Mouse (Mus musculus) kidney, embryonic 14.5 days (tissue): Measurements from ENCODE around the gene Dzank1. TPM values are rescaled to one million over a fixed set of nuclear protein-coding genes. Genes with fewer than 3 reads are reported as not detected.

Experiments
- ATAC-seq: fragments of 200-750 bp; cut with Nextera tagmentation; 2 replicates; pipeline ENCODE4 v1.8.0; 2017; ENCODE audit warnings: moderate number of reproducible peaks, mild to moderate bottlenecking, moderate TSS enrichment, moderate library complexity; ENCODE audit not compliant: low FRiP score, low TSS enrichment
- H3K27ac ChIP-seq: fragments of 300-500 bp; sonication (generic); 2 replicates; pipeline ENCODE4 v1.5.1; 2014; ENCODE audit warnings: low read depth, mild to moderate bottlenecking, low read length, moderate library complexity, mixed read lengths
- H3K27me3 ChIP-seq: fragments of 300-500 bp; sonication (generic); 2 replicates; pipeline ENCODE4 v1.6.1; 2014; ENCODE audit warnings: mild to moderate bottlenecking, low read length; ENCODE audit not compliant: control insufficient read depth, insufficient read depth
- H3K36me3 ChIP-seq: fragments of 300-500 bp; sonication (generic); 2 replicates; pipeline ENCODE4 v1.6.1; 2014; ENCODE audit warnings: low read length, mixed read lengths; ENCODE audit not compliant: control insufficient read depth, insufficient read depth
- H3K4me1 ChIP-seq: fragments of 300-500 bp; sonication (generic); 2 replicates; pipeline ENCODE4 v1.6.1; 2014; ENCODE audit warnings: low read length, mixed read lengths; ENCODE audit not compliant: control insufficient read depth, insufficient read depth
- H3K4me2 ChIP-seq: fragments of 300-500 bp; sonication (generic); replicated peaks from 2 replicates; pipeline ENCODE4 v1.6.1; 2014; ENCODE audit warnings: low read depth, mild to moderate bottlenecking, low read length
- H3K4me3 ChIP-seq: fragments of 300-500 bp; sonication (generic); 2 replicates; pipeline ENCODE4 v1.5.1; 2014; ENCODE audit warnings: mild to moderate bottlenecking, low read length
- H3K9ac ChIP-seq: fragments of 300-500 bp; sonication (generic); 2 replicates; pipeline ENCODE4 v1.6.1; 2014; ENCODE audit warnings: low read depth, mild to moderate bottlenecking, low read length, moderate library complexity
- H3K9me3 ChIP-seq: fragments of 300-500 bp; sonication (generic); 2 replicates; pipeline ENCODE4 v1.6.1; 2016; ENCODE audit warnings: low read length; ENCODE audit not compliant: control insufficient read depth
- WGBS: fragments of 180-500 bp; shearing (Covaris S2); extraction: QIAGEN DNeasy Blood & Tissue Kit; methylation state at CpG from one replicate; pipeline ENCODE4 v1.1.7; 2014; 5-methylcytosine and 5-hydroxymethylcytosine counted together
- polyA plus RNA-seq: library from polyadenylated mRNA; unstranded; fragments of >200 nt; fragmentation: Nextera tagmentation; extraction: Ambion mirVana; gene quantifications from 2 replicates; pipeline ENCODE4 v1.2.1, GENCODE M21; 2014

Dzank1 gene
- polyA plus RNA-seq, 1 experiment from 2014 or later = 2.2 TPM

- H3K4me1 ChIP-seq = no peaks in the 10 kb centered on the region
- H3K9ac ChIP-seq = no peak overlapping the region
Measured at GRCm38 (mm10) chr2:144489342-144489741, 37.9 kb downstream of the Dzank1 start.

GRCm38 (mm10) chr2:144487476-144487875, 39.7 kb downstream of the Dzank1 start:
- H3K9me3 ChIP-seq = no peaks in the 10 kb centered on the region
- no peak overlapping the region for H3K4me3 ChIP-seq
- 62% methylated on average over 6 of the region's 6 CpGs for WGBS
- H3K36me3 ChIP-seq = no peaks in the 10 kb centered on the region
- H3K4me1 ChIP-seq = no peaks in the 10 kb centered on the region
- no peak overlapping the region for H3K27ac ChIP-seq
- no peak overlapping the region for H3K4me2 ChIP-seq
- no peaks in the 10 kb centered on the region for H3K27me3 ChIP-seq
- no peak for ATAC-seq
- H3K9ac ChIP-seq = no peak overlapping the region

More at GRCm38 (mm10) chr2:144489342-144489741, 37.9 kb downstream of the Dzank1 start:
- H3K27ac ChIP-seq = no peak overlapping the region
- no peak for ATAC-seq
- H3K4me3 ChIP-seq = no peak overlapping the region
- no peak overlapping the region for H3K4me2 ChIP-seq
- no peaks in the 10 kb centered on the region for H3K36me3 ChIP-seq
- 83% methylated on average over 5 of the region's 5 CpGs for WGBS
- no peaks in the 10 kb centered on the region for H3K27me3 ChIP-seq
- H3K9me3 ChIP-seq = no peaks in the 10 kb centered on the region

- 80% methylated on average over 7 of the region's 7 CpGs for WGBS
Measured at GRCm38 (mm10) chr2:144485439-144485838, 41.8 kb downstream of the Dzank1 start.

GRCm38 (mm10) chr2:144484084-144484483, 43.1 kb downstream of the Dzank1 start:
- WGBS = 65% methylated on average over 1 of the region's 1 CpGs

More at GRCm38 (mm10) chr2:144485439-144485838, 41.8 kb downstream of the Dzank1 start:
- Histone ChIP-seq H3K9ac (no peak overlapping the region), H3K36me3 (no peaks in the 10 kb centered on the region), H3K27ac (no peak overlapping the region), H3K27me3 (no peaks in the 10 kb centered on the region), H3K4me3 (no peak overlapping the region), H3K4me2 (no peak overlapping the region), H3K9me3 (no peaks in the 10 kb centered on the region), H3K4me1 (no peaks in the 10 kb centered on the region)
- ATAC-seq = no peak

GRCm38 (mm10) chr2:144479421-144479820, 47.8 kb downstream of the Dzank1 start:
- ATAC-seq = no peak
- 91% methylated on average over 2 of the region's 2 CpGs for WGBS

More at GRCm38 (mm10) chr2:144484084-144484483, 43.1 kb downstream of the Dzank1 start:
- ATAC-seq = no peak
- no peak overlapping the region for H3K27ac ChIP-seq
- H3K4me3 ChIP-seq = no peak overlapping the region
- H3K9me3 ChIP-seq = no peaks in the 10 kb centered on the region
- no peak overlapping the region for H3K4me2 ChIP-seq
- no peaks in the 10 kb centered on the region for H3K4me1 ChIP-seq
- H3K9ac ChIP-seq = no peak overlapping the region
- no peaks in the 10 kb centered on the region for H3K36me3 ChIP-seq
- no peaks in the 10 kb centered on the region for H3K27me3 ChIP-seq

GRCm38 (mm10) chr2:144467203-144467602, 60.0 kb downstream of the Dzank1 start:
- H3K4me1 ChIP-seq = no peaks in the 10 kb centered on the region
- no peak overlapping the region for H3K27ac ChIP-seq
- ATAC-seq = no peak
- 75% methylated on average over 5 of the region's 5 CpGs for WGBS
- no peaks in the 10 kb centered on the region for H3K27me3 ChIP-seq
- no peak overlapping the region for H3K4me3 ChIP-seq
- no peaks in the 10 kb centered on the region for H3K9me3 ChIP-seq
- no peaks in the 10 kb centered on the region for H3K36me3 ChIP-seq
- no peak overlapping the region for H3K9ac ChIP-seq
- no peak overlapping the region for H3K4me2 ChIP-seq

More at GRCm38 (mm10) chr2:144479421-144479820, 47.8 kb downstream of the Dzank1 start:
- Histone ChIP-seq H3K9me3 (no peaks in the 10 kb centered on the region), H3K27ac (no peak overlapping the region), H3K36me3 (no peaks in the 10 kb centered on the region), H3K4me3 (no peak overlapping the region), H3K4me2 (no peak overlapping the region), H3K4me1 (no peaks in the 10 kb centered on the region), H3K9ac (no peak overlapping the region), H3K27me3 (no peaks in the 10 kb centered on the region)

GRCm38 (mm10) chr2:144465876-144466575, 61.2 kb downstream of the Dzank1 start:
- Histone ChIP-seq H3K4me3 (no peak overlapping the region), H3K9me3 (no peaks in the 10 kb centered on the region), H3K36me3 (no peaks in the 10 kb centered on the region), H3K27ac (no peak overlapping the region), H3K9ac (no peak overlapping the region), H3K27me3 (no peaks in the 10 kb centered on the region), H3K4me2 (no peak overlapping the region), H3K4me1 (no peaks in the 10 kb centered on the region)
- 71% methylated on average over 14 of the region's 14 CpGs for WGBS
- ATAC-seq = no peak

- H3K9me3 ChIP-seq = no peaks in the 10 kb centered on the region
- H3K4me3 ChIP-seq = no peak overlapping the region
- no peaks in the 10 kb centered on the region for H3K27me3 ChIP-seq
- H3K9ac ChIP-seq = no peak overlapping the region
- no peak for ATAC-seq
- no peak overlapping the region for H3K27ac ChIP-seq
- no peaks in the 10 kb centered on the region for H3K36me3 ChIP-seq
- no peaks in the 10 kb centered on the region for H3K4me1 ChIP-seq
- H3K4me2 ChIP-seq = no peak overlapping the region
- 55% methylated on average over 9 of the region's 9 CpGs for WGBS
Measured at GRCm38 (mm10) chr2:144464799-144465760, 62.1 kb downstream of the Dzank1 start.

GRCm38 (mm10) chr2:144464182-144464581, 63.0 kb downstream of the Dzank1 start:
- Histone ChIP-seq H3K27me3 (no peaks in the 10 kb centered on the region), H3K36me3 (no peaks in the 10 kb centered on the region), H3K4me3 (no peak overlapping the region), H3K27ac (no peak overlapping the region), H3K4me1 (no peaks in the 10 kb centered on the region), H3K9ac (no peak overlapping the region), H3K9me3 (no peaks in the 10 kb centered on the region), H3K4me2 (no peak overlapping the region)
- ATAC-seq = no peak
- WGBS = 70% methylated on average over 7 of the region's 7 CpGs
